In genomic region chr15:27691213-27691612, GRCm38 (mm10) we compare ENCODE assay signal across 23 mouse cellular contexts.
"Had no signal": no experiment of that assay in that cellular context is flagged by ENCODE, and none has a peak within 500 bp of the region (broad histone marks: within the 10 kb centered on the region; RNA-seq: fewer than 3 reads in every experiment).

No protein-coding gene starts in this region.

- ATAC-seq: forebrain, postnatal 0 days; hindbrain, postnatal 0 days; intestine, embryonic 16.5 days; liver, embryonic 12.5 days had no signal

- DNase-seq: forebrain, postnatal 0 days; gastrocnemius, postnatal 14 days; gastrocnemius, postnatal 36 days; heart, adult 18-20 months; heart, postnatal 10 days; heart, postnatal 36 days; kidney, adult 11 months; kidney, adult 9 months; kidney, postnatal 10 days; kidney, postnatal 25 days; layer of hippocampus, adult 9-11 months; layer of hippocampus, postnatal 36 days; left cerebral cortex, postnatal 4 days had no signal

- H3K4me1 ChIP-seq: heart, embryonic 12.5 days; hindbrain, embryonic 13.5 days; hindbrain, embryonic 15.5 days; limb, embryonic 13.5 days; limb, embryonic 15.5 days; liver, embryonic 12.5 days had no signal

- H3K27ac ChIP-seq: heart, embryonic 10.5 days; hindbrain, embryonic 13.5 days; hindbrain, embryonic 15.5 days; hindbrain, postnatal 0 days; limb, embryonic 13.5 days; limb, embryonic 15.5 days; liver, embryonic 12.5 days; liver, embryonic 14.5 days had no signal

- H3K9me3 ChIP-seq: heart, embryonic 10.5 days; heart, embryonic 12.5 days; hindbrain, embryonic 13.5 days; hindbrain, embryonic 15.5 days; limb, embryonic 13.5 days; limb, embryonic 15.5 days; liver, embryonic 12.5 days had no signal

- H3K4me2 ChIP-seq: heart, embryonic 12.5 days; hindbrain, embryonic 13.5 days; hindbrain, embryonic 15.5 days; limb, embryonic 13.5 days; limb, embryonic 15.5 days; liver, embryonic 12.5 days had no signal

- H3K36me3 ChIP-seq: heart, embryonic 10.5 days; heart, embryonic 12.5 days; hindbrain, embryonic 13.5 days; hindbrain, embryonic 15.5 days; limb, embryonic 13.5 days; limb, embryonic 15.5 days; liver, embryonic 12.5 days had no signal

- H3K4me3 ChIP-seq: heart, embryonic 10.5 days; heart, embryonic 12.5 days; hindbrain, embryonic 13.5 days; hindbrain, embryonic 15.5 days; limb, embryonic 13.5 days; limb, embryonic 15.5 days; liver, embryonic 12.5 days had no signal

- H3K27me3 ChIP-seq: hindbrain, embryonic 13.5 days; hindbrain, embryonic 15.5 days; limb, embryonic 13.5 days; limb, embryonic 15.5 days; liver, embryonic 12.5 days had no signal

- H3K9ac ChIP-seq: forebrain, postnatal 0 days; heart, embryonic 12.5 days; hindbrain, embryonic 13.5 days; hindbrain, embryonic 15.5 days; limb, embryonic 13.5 days; limb, embryonic 15.5 days; liver, embryonic 12.5 days; liver, embryonic 14.5 days had no signal
